Mouse (Mus musculus) CH12.LX (cell line): ENCODE measurements at regions not wholly inside any gene's neighbourhood (a gene's known extent, or its start where the extent isn't known, plus 50 kb on each side); places are given as distances from the start of the nearest gene placed in this dataset.

Experiments used
- DNase-seq: peaks from one replicate; pipeline ENCODE4 v3.0.0-alpha.2; 2013; ENCODE audit errors: extremely low read depth
- H3K27ac ChIP-seq: 2 replicates; pipeline ENCODE4 v1.5.1; 2012; ENCODE audit warnings: low read depth, mild to moderate bottlenecking, control low read depth, moderate library complexity; ENCODE audit not compliant: insufficient read depth
- H3K27me3 ChIP-seq: replicated peaks from 2 replicates; pipeline ENCODE3; 2012; ENCODE audit warnings: inconsistent platforms
- H3K36me3 ChIP-seq, 2 experiments: replicated peaks in 1 of 2; 2 replicates each; pipeline versions ENCODE3 to v1.6.1; 2012; ENCODE audit warnings: inconsistent platforms in 1 of 2, low read length in 1 of 2, mild to moderate bottlenecking in 1 of 2, mixed read lengths in 1 of 2, moderate library complexity in 1 of 2; ENCODE audit not compliant: control insufficient read depth in 1 of 2, insufficient read depth in 1 of 2
- H3K4me1 ChIP-seq, 2 experiments: 2 replicates each; pipeline ENCODE4 v1.6.1; 2012; ENCODE audit warnings: inconsistent platforms in 1 of 2, moderate library complexity in 1 of 2; ENCODE audit not compliant: insufficient read depth in 2 of 2, control insufficient read depth in 1 of 2
- H3K4me2 ChIP-seq: 2 replicates; pipeline ENCODE4 v1.6.1; 2012; ENCODE audit warnings: low read depth, mild to moderate bottlenecking, control low read depth; ENCODE audit not compliant: poor library complexity, insufficient read depth, severe bottlenecking
- H3K4me3 ChIP-seq, 3 experiments: fragments of 150-350 bp in 1 of 3; sonication (generic) in 1 of 3; replicated peaks in 1 of 3; 2 replicates each; pipeline versions ENCODE3 to v1.5.1; 2011 to 2012; ENCODE audit warnings: low read depth in 2 of 3, low read length in 2 of 3, mild to moderate bottlenecking in 2 of 3, moderate library complexity in 2 of 3, control low read depth in 1 of 3, improper control_type of control experiment in 1 of 3, inconsistent platforms in 1 of 3, mixed read lengths in 1 of 3; ENCODE audit not compliant: poor library complexity in 1 of 3
- H3K79me2 ChIP-seq: replicated peaks from 2 replicates; pipeline ENCODE4 v1.6.1; 2012; ENCODE audit warnings: mild to moderate bottlenecking, moderate library complexity; ENCODE audit not compliant: control insufficient read depth, poor library complexity, insufficient read depth, severe bottlenecking; ENCODE audit errors: extremely low read depth
- H3K9ac ChIP-seq: 2 replicates; pipeline ENCODE4 v1.6.1; 2012; ENCODE audit warnings: low read depth, mild to moderate bottlenecking, control low read depth, moderate library complexity; ENCODE audit not compliant: insufficient read depth
- H3K9me3 ChIP-seq: replicated peaks from 2 replicates; pipeline ENCODE3; 2012; ENCODE audit warnings: low read length, inconsistent platforms, mixed read lengths
- ELF1 ChIP-seq: IDR thresholded peaks from 2 replicates; pipeline ENCODE4 v1.6.1; 2014; ENCODE audit warnings: low read depth, mild to moderate bottlenecking, inconsistent platforms, low read length, improper control_type of control experiment
- EP300 ChIP-seq: IDR thresholded peaks from 2 replicates; pipeline ENCODE4 v1.6.1; 2011; ENCODE audit warnings: low read length, improper control_type of control experiment
- GABPA ChIP-seq: IDR thresholded peaks from 2 replicates; pipeline ENCODE4 v1.6.1; 2012; ENCODE audit warnings: low read depth, low read length, improper control_type of control experiment, inconsistent platforms; ENCODE audit not compliant: insufficient replicate concordance
- IRF4 ChIP-seq: IDR thresholded peaks from 2 replicates; pipeline ENCODE4 v1.6.1; 2014; ENCODE audit warnings: low read depth, mild to moderate bottlenecking, inconsistent platforms, low read length, improper control_type of control experiment
- JUN ChIP-seq: IDR thresholded peaks from 2 replicates; pipeline ENCODE4 v1.6.1; 2011; ENCODE audit warnings: low read depth, mild to moderate bottlenecking, low read length, improper control_type of control experiment, moderate library complexity; ENCODE audit not compliant: insufficient read depth
- MAFK ChIP-seq: IDR thresholded peaks from 2 replicates; pipeline ENCODE4 v1.6.1; 2011; ENCODE audit warnings: low read length, improper control_type of control experiment; ENCODE audit not compliant: insufficient replicate concordance
- MAZ ChIP-seq: IDR thresholded peaks from 2 replicates; pipeline ENCODE4 v1.6.1; 2012; ENCODE audit warnings: low read depth, mild to moderate bottlenecking, inconsistent platforms, low read length, improper control_type of control experiment, moderate library complexity
- MEF2A ChIP-seq: IDR thresholded peaks from 2 replicates; pipeline ENCODE4 v1.6.1; 2014; ENCODE audit warnings: low read depth, mild to moderate bottlenecking, inconsistent platforms, low read length, improper control_type of control experiment, borderline replicate concordance
- MYC ChIP-seq: IDR thresholded peaks from 2 replicates; pipeline ENCODE4 v1.6.1; 2011; ENCODE audit warnings: low read depth, mild to moderate bottlenecking, improper control_type of control experiment, low read length
- NELFE ChIP-seq: IDR thresholded peaks from 2 replicates; pipeline ENCODE4 v1.6.1; 2011; ENCODE audit warnings: low read depth, low read length, improper control_type of control experiment
- NRF1 ChIP-seq: IDR thresholded peaks from 2 replicates; pipeline ENCODE4 v1.6.1; 2014; ENCODE audit warnings: low read depth, mild to moderate bottlenecking, inconsistent platforms, low read length, improper control_type of control experiment, moderate library complexity
- PAX5 ChIP-seq: IDR thresholded peaks from 2 replicates; pipeline ENCODE4 v1.6.1; 2012; ENCODE audit warnings: low read length, inconsistent platforms, mixed read lengths
- POLR2A ChIP-seq: IDR thresholded peaks from 2 replicates; pipeline ENCODE4 v1.6.1; 2011; ENCODE audit warnings: low read depth, mild to moderate bottlenecking, improper control_type of control experiment, low read length
- RAD21 ChIP-seq: IDR thresholded peaks from 2 replicates; pipeline ENCODE4 v1.6.1; 2011; ENCODE audit warnings: low read depth, mild to moderate bottlenecking, low read length, improper control_type of control experiment, moderate library complexity
- SMC3 ChIP-seq: IDR thresholded peaks from 2 replicates; pipeline ENCODE4 v1.6.1; 2011; ENCODE audit warnings: low read depth, low read length, improper control_type of control experiment
- TCF12 ChIP-seq: IDR thresholded peaks from 2 replicates; pipeline ENCODE4 v1.6.1; 2014; ENCODE audit warnings: low read depth, mild to moderate bottlenecking, inconsistent platforms, low read length, improper control_type of control experiment
- USF1 ChIP-seq: IDR thresholded peaks from 2 replicates; pipeline ENCODE4 v1.6.1; 2014; ENCODE audit warnings: low read depth, mild to moderate bottlenecking, inconsistent platforms, low read length, improper control_type of control experiment
- USF2 ChIP-seq: conservative IDR thresholded peaks from 2 replicates; pipeline ENCODE4 v1.6.1; 2011; ENCODE audit warnings: low read depth, low read length, improper control_type of control experiment
- ZKSCAN1 ChIP-seq: IDR thresholded peaks from 2 replicates; pipeline ENCODE4 v1.6.1; 2012; ENCODE audit warnings: low read depth, inconsistent platforms, low read length, improper control_type of control experiment, borderline replicate concordance
- dilution Hi-C: fragments of 300-500 bp; cut with MboI; formaldehyde crosslinking; loops from 2 replicates; pipeline ENCODE4 v1.14.3; 2020; ENCODE audit warnings: low sequenced_read_pairs; ENCODE audit not compliant: extremely low pct_unique_long_range_greater_than_20kb, extremely low pct_ligation_motif_present
- in situ Hi-C: fragments of 300-500 bp; cut with MboI; formaldehyde crosslinking; loops from 3 replicates; pipeline ENCODE4 v1.14.3; 2019; ENCODE audit warnings: low sequenced_read_pairs, low pct_ligation_motif_present, low pct_unique_long_range_greater_than_20kb, mixed read lengths

- H3K27ac ChIP-seq = no peak overlapping the region
- no peaks in the 10 kb centered on the region for H3K79me2 ChIP-seq
These were observed 491.2 kb upstream of the Klhl29 start for GRCm38 (mm10) chr12:5866701-5867100.

GRCm38 (mm10) chr12:5859795-5860194 is 484.3 kb upstream of the Klhl29 start:
- dilution Hi-C loops (no loop called here), in situ Hi-C loops (no loop called here)
- H3K9ac ChIP-seq = no peak overlapping the region
- peaks cover 57% of the 10 kb centered on the region for H3K9me3 ChIP-seq
- no peak overlapping the region for H3K4me3 ChIP-seq
- H3K79me2 ChIP-seq = no peaks in the 10 kb centered on the region
- no peaks in the 10 kb centered on the region for H3K4me1 ChIP-seq
- H3K36me3 ChIP-seq = no peaks in the 10 kb centered on the region
- no peak for TF ChIP-seq GABPA
- TF ChIP-seq MEF2A = no peak
- no peak for TF ChIP-seq ZKSCAN1
- TF ChIP-seq ELF1 = no peak
- no peak for DNase-seq
- H3K4me2 ChIP-seq = no peak overlapping the region
- no peak overlapping the region for H3K27ac ChIP-seq
- H3K27me3 ChIP-seq = no peaks in the 10 kb centered on the region

More at GRCm38 (mm10) chr12:5866701-5867100, 491.2 kb upstream of the Klhl29 start:
- no peak for TF ChIP-seq IRF4
- no peak for TF ChIP-seq ELF1
- no peak for TF ChIP-seq USF2
- no peak for TF ChIP-seq POLR2A
- no peak for TF ChIP-seq PAX5
- TF ChIP-seq SMC3 = no peak
- no peak for TF ChIP-seq MAZ
- no peak for TF ChIP-seq NRF1
- TF ChIP-seq TCF12 = no peak
- TF ChIP-seq MYC = no peak
- TF ChIP-seq MEF2A = no peak
- TF ChIP-seq JUN = no peak
- no peak for TF ChIP-seq USF1
- no peak for TF ChIP-seq NELFE
- TF ChIP-seq MAFK = no peak
- TF ChIP-seq EP300 = no peak
- TF ChIP-seq ZKSCAN1 = no peak
- no peak for TF ChIP-seq RAD21
- no peak for DNase-seq
- Histone ChIP-seq H3K9me3 (peaks cover 44% of the 10 kb centered on the region), H3K4me2 (no peak overlapping the region), H3K4me1 (no peaks in the 10 kb centered on the region), H3K36me3 (no peaks in the 10 kb centered on the region), H3K27me3 (no peaks in the 10 kb centered on the region), H3K9ac (no peak overlapping the region), H3K4me3 (no peak overlapping the region)
- dilution Hi-C loops (no loop called here), in situ Hi-C loops (no loop called here)
